Mouse (Mus musculus) c-Kit-negative CD71-positive TER-119-positive erythroid progenitor cells, embryonic 14.5 days (primary cell): ENCODE results near the gene Wdr20rt.
"Not testable (repeated sequence)": the region's sequence is repeated elsewhere in the genome, so short reads cannot be mapped to it uniquely, and the experiment has no call there.

Experiments
- DNase-seq: peaks from one replicate; pipeline ENCODE4 v3.0.0-alpha.2; 2013; ENCODE audit warnings: low read depth, low spot score

Gene Wdr20rt

DNA sequence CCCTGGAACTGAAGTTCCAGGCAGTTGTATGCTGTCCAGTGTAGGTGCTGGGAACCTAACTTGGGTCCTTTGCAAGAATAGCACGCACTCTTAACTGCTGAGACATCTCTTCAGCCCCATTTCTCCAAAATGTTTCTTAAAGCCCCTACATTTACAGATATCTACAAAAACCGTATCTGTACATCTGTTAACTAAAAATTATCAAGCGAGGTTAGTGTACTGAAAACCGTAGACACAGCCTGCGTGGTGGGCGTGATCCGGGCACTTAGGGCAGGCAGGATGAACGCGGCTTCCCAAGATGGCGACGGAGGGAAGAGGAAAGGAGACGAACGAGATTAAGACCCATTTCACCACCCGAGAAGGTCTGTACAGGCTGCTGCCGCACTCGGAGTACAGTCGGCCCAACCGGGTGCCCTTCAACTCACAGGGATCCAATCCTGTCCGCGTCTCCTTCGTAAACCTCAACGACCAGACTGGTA lies at the start of gene Wdr20rt:
TSS of gene Wdr20rt (plus strand) at position 51 of the 479 bp plus-strand sequence.
- no peak for DNase-seq

DNA sequence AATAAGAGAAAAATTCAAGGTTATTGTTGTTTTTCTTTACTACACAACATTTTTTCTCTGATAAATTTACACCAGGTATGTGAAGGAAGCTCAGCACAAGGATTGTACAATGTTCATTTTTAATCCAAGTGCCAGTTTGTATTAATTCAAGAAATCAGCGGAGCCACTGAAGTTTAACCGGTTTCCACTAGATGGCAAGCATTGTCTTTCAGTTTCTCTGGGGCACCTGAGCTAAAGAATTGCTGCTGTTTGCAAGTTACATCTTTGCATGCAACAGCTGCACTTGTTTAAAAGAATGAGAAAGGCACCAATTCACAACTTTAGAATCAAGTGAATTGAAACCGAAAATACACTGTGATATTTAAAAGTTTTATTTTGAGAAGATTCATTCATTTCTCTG lies 38.0 kb upstream of the Wdr20rt start:
- no peak for DNase-seq

DNA sequence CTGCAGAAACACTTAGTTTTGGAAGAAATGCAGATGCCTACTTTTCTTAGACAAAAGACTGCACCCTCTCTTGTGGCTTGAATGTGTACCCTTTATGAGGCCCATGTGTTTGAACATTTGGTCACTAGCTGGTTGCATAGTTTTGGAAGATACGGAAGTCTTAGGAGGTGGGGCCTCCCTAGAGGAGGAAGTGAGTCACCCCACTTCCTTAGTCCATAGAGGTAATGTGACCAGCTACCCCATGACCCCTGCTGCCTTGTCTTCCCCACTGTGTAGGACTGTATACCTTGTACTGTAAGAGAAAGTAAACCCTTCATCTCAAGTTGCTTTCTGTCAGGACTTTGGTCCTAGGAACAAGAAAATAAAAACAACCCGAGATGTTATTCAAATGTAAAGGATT lies 36.1 kb upstream of the Wdr20rt start:
- no peak for DNase-seq

DNA sequence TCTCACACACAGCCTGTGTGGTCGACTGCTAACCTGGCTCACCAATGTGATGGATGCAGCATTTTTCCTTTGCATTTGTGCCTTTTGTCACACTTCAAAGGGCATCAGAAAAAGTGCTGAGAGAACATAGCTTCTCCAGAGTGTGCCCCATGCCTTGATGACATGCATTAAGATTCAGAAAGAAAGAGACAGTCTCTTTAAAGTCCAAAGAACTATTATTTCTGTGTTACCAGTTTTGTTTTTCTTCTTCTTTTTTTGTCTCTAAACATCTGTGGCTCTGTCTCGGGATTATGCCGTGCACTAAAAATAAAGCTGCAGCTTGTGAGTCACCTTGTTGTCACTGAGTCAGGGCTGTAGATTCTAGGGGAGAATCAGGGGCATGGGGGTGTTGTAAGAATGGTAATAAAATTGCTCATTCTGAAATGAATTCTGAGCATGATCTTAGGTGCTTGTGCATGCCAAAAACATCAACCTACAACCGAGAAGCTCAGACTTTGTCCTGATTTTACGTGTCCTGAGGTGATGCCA lies 31.2 kb upstream of the Wdr20rt start:
- no peak for DNase-seq

DNA sequence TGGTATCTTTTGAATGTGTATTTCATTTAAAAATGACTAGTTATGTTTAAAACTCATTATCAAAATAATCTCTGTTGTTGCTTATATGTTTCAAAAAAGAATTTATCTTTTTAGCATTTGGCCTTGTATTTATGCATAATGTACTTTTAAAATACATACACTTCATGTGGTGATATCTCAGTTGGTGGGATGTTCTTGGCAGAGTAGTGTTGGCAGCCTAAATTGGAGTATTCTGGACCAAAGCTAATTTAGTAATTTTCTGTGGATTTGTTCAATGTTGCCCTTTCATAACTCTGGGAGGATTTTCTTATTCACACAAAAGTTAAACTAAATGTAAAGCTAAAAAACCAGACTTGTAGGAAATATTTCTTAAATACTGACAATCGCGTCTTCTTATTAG lies 23.5 kb upstream of the Wdr20rt start:
- no peak for DNase-seq

DNA sequence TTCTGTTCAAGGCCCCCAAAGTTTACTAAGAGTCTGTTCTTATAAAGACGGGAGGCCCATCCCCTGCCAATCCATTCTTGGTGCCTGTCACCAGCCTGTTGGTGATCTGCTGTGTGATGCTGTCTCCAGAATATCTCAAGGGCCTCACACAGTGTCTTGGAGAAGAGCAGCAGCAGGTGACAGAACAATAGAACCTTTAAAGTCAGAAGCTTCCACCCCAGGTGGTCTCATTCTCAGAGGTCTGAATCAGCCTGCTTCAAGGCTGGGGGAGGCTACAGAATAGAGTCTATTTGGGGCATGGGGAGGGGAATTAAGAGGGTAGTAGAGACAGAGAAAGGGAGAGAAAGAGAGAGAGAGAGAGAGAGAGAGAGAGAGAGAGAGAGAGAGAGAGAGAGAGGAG lies 18.9 kb upstream of the Wdr20rt start:
- DNase-seq = no peak

DNA sequence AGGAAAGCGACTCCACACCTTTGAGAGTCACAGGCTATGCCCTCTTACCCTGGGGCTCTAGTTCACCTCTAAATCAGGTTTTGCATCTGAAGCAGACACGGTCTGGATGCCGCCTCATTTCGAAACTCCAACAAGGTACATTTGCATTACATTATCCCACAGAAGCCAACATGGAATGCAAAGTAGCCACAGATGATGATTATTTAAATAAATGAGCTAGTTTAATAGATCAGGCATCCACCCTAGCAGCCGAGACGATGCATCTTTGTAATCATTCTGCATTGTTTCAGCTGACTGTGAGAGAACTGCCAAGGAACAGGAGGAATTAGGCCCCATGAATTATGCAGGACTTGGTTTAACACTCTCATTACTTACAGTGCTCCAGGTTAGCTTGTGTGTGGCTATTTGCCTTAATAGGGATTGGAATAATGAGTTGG lies 8.9 kb upstream of the Wdr20rt start:
- no peak for DNase-seq

DNA sequence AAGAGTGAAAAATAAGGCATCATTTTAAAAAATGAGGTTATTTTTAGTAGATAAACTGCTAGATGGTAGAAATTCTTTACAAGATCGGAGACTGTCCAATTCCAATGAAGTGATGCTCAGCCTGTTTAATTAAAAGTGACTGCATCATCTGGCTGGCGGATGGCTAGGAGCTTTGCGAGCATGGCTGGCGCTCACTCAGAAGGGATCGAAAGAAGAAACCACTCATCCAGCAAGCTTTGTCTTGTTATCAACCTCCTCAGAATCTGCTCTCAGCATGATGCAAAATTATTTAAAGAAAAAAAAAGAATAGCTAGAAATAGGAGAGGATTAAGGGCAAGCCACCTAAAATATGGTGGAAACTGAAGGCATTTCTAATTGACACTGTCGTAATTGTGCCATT lies 3.3 kb downstream of the Wdr20rt start:
- no peak for DNase-seq

DNA sequence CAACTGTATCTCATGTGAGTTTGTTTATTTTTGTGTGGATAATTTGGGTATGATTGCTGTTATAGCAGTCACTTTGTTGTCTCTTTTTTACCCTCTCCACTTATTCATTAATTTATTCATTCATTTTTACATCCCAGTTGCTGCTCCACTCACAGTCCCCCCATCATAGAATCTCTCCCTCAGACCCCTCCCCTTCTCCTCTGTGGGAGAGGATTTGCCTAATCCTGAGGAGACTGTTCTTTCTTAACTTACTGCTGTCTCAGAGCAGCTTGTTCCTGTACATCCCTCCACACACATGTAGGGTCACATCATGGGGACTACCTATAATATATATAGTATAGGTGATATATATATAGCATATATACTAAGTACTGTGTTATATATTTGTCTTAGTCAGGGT lies 3.7 kb downstream of the Wdr20rt start:
- DNase-seq = no peak

DNA sequence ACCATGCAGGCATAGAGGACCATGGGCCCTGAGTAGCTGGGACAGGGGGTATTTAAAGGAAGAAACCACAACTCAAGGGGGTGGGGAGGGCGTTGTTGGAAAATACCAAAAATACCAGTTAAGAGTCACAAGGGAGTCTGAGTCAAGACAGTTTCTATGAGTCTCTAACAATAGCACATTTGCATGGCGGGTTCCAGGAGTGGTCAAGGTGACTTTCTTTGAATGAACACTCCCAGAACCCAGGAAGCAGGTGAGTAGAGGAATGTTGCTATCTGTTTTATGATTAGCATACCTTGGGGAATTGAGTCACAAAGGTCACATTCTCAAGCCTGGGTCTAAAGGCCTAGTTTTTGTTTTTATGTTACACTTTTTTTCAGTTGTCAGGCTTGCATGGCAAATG lies 7.5 kb downstream of the Wdr20rt start:
- not testable (repeated sequence) for DNase-seq

DNA sequence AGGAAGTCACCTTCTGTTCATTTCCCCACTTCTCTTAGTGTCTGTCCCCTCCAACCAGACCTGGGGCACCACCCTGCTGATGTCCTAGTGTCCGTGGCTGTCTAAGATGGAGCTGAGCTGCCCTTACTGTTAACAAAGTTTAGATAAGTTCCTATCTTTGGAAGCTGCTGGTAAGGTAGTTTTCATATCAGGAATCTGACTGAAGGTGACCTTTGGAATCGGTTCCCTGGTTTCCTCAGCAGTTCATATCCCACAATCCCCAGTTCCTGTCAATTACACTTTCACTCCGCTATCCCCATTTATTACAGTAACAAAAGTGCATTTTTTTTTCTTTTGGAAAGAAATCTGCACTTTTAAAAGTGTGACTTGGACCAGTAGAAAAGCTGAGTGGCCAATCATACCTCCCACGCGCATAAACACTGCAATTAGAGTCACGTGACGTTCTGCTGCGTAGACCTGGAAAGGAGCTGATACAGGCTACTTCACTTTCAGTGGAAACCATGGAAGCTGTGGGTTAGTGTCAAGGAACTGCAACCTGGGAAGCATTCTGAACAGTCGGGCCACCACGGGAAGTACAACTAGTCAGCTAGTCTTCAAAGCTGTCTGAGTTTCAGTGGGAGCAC lies 24.9 kb downstream of the Wdr20rt start:
- DNase-seq = no peak

DNA sequence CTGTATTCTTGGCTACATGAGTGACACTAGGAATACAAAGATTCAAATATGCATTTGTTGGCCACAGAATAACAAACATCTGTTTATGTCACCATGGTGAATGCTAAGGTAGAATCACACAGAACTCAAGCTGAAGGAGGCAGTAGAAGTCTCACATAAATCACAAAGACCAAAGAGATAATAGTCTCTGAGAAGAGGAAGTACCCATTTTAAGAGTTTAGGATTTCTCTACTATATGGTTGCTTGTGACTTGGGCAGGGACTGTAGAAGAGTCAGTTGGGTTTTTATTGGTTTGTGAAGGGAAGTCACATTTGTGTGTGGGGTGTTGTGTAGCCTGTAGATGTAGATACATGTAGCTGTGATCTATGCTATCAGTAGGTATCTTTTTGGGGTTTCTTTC lies 31.6 kb downstream of the Wdr20rt start:
- DNase-seq = no peak

DNA sequence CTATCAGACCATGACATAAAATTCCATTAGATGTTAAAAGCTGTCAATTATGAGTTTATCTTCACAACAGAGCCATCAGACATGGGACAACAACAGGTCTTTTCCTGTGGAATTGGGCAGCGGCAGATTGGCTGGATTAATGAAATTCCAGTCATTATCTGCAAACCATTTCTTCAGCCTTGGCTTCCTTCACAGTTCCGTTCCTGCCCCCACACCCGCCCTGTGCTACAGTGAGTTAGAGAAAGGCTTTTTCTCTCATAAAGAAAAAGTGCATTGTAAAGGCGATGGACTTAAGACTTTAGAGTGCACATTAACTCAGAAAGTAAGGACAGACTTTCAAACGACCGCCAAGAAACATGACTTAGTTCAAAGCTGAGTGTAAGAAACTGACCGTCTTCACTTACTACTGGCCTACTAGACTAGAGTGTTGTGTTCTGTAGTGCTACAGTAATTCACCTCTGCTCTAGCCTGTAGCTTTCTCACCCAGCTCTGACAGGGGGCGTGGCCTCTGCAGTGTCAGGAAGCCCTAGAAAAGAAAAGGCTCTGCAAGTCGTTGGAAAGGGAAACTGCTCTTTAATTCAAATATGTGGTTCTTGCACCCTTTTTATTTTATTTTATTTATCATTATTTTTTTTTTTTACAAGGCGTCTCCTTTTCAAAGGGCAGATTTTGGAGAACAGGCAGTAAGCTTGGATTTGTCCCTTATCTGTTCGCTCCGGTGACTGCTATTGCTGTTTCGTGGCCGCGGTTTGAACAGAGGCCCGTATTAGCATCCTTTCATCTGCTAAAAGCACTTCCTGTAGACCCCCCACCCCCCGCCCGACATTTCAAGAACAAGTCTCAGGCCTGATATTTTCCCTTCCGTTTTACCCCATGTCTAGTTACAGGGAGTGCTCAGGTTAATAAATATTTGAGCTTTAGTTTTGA lies 33.2 kb downstream of the Wdr20rt start:
- no peak for DNase-seq

DNA sequence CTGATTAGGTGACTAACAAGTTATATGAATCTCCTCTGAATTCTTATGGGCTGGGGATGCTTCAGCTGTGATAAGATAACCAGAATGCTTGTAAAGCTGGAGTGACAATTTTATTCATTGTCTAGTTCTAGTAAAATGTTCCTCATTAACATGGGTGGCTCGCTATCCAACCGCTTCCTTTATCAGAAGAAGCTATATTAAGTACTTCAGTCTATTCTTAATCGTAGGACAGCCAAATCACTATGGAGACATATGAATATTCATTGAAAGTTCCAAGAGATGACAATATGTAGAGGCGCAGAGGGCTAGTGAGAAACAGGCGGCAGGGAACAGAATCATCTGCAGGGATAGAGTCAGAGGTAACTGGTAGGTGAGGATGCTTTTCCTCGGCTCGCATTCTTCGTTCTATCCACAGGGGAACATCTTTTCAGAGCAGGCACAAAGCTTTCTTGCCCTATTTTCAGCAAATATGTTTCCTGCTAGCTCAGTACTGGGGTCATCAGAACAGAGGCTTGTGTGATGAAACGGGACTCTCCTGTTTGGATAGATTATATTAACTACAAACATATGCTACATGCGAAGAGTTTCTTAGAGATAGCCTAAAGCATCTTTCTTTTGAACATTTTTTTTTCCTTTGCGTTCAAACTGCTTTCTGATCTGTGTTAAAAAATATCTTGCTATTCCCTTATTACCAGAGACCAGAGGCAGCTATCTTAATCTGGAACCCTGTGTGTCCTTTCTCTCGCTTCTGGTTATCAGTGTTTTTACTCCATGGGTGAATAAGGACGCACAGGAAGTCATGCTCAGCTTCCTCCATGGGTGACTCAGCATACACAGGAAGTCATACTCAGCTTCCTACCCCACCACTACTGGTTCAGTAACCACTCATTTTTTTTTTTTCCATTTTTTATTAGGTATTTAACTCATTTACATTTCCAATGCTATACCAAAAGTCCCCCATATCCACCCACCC lies 34.1 kb downstream of the Wdr20rt start:
- DNase-seq = no peak

DNA sequence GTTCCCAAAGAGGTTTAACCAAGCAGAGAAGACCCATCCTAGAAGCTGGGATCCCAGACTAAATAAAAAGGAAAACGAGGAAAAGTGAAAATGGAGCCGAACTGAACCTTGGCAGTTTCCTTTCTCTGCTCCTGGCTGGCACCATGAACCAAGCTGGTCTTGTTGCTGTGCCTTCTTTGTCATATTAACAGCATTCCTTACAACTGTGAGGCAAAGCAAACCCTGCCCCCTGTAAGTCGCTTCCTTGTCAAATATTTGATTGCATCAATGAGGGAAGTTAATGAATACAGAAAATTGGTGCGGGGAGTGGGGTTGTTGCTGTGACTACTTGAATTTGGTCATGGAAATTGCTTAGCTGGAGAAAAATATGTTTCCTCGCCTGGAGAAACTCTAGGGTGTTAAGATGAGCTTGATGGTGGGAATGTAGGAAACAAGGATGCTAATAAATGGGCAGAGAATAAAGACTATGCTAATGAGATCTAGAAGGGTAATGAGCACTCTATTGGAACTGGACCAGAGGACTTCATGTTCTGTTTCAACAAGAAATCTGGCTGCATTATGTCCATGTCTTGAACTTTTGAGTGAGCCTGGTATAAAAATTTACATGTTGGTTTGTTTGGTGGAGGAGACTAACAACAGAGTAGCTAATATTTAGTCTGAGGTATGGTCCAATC lies 43.1 kb downstream of the Wdr20rt start:
- DNase-seq = no peak

DNA sequence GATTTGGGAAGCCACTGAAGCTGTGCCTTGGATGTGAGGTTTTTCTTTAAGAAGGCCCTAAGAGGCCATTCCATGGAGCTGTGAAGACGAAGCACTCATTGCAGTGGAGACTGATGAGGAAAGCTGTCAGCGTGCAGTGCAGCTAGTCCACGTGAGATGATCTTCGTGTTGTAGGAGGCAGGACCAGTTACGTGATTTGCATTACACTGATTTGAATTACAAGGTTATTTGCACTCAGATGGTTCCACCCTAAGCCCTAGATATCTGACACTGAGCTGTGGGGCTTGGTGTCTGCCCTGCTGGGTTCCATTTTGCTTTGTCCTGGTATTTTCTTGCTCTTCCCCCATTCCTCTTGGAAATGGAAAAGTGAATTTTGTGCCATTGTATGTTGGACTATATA lies 44.1 kb downstream of the Wdr20rt start:
- no peak for DNase-seq

DNA sequence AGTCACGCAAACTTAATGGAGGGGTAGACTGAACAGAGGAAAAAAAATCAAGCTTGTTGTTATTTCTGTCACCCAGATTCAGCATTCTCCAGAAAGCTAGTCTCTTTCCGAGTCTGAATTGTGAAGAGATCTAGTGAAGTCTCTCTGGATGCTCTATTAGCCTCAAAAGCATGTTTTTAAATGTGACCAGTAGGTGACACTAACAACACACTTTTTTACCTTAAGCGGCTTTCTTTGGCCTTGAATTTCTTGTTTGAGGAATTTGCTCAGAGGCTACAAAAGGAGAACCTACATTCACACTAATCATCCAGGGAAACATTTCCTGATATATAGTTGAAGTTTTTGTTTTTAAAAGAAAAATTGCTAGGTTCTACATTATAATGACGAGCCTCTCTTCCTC lies 48.5 kb downstream of the Wdr20rt start:
- no peak for DNase-seq
